Mouse (Mus musculus): ENCODE measurements at regions not wholly inside any gene's neighbourhood (a gene's known extent, or its start where the extent isn't known, plus 50 kb on each side); places are given as distances from the start of the nearest gene placed in this dataset.
A peak's percentile ranks its signal among the peaks of the same experiment; 100 is the strongest.

DNA sequence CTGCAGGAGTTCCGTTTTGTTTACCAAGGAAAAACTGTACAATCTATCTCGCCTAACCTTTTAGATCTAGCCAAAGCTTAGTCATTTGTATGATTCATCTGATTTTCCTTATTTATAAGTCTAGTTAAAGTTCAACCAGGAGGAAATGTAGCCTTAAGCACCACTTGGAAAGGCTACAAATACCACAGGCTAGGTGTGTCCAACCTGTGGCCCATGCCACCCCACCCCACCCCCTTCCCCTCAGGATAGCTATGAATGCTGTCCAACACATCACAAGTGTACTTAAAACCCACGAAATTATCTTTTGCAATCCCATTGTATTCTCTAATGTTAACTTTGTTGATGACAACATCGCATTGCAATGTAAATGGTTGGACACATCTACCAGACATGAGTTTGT, 102.9 kb upstream of the Klf14 start:
- DNase-seq (ENCODE audit: low read depth, low spot score) = no peak

GRCm38 (mm10) chr6:31065419-31065818, 106.5 kb upstream of the Klf14 start:
- no peak for DNase-seq (ENCODE audit: low read depth, low spot score)

DNA sequence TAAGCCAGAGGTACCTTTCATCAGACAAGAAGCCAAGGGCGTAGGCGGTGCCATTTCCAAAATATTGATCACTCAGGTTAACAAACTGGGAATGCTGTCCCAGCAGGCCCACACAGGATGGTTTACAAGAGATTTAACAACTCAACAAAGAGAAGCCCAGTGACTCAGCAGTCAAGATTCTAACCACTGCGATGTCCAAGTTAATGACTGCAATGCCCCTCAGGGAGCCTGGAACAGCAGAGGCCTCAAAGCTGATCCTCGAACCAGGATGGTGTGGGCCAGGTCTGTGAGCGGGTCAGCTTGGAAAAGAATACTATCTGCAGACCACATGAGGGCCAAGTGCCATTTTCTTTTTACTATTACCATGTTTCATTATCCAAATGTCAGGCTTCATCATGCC, 108.0 kb upstream of the Klf14 start:
- no peak for DNase-seq (ENCODE audit: low read depth, low spot score)

DNA sequence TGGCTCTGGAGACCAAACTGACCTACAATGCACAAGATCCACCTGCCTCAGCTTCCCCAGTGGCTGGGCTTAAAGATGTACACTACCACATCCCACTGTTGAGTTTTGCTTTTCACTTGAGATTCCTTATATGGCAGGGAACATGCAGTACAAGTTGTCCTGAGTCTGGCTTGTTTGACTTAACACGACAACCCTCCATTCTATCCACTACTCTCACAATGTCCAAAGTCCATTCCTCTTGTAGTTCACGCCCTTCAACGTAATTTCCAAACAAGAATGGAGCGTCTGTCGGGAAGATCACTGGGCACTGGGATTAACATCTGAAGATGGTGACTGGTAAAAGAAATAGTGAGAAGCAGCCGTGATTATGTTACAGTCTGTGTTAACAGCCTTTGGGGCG, 108.6 kb upstream of the Klf14 start:
- no peak for DNase-seq (ENCODE audit: low read depth, low spot score)

GRCm38 (mm10) chr6:31069243-31069642, 110.4 kb upstream of the Klf14 start:
- DNase-seq (ENCODE audit: low read depth, low spot score) = no peak

DNA sequence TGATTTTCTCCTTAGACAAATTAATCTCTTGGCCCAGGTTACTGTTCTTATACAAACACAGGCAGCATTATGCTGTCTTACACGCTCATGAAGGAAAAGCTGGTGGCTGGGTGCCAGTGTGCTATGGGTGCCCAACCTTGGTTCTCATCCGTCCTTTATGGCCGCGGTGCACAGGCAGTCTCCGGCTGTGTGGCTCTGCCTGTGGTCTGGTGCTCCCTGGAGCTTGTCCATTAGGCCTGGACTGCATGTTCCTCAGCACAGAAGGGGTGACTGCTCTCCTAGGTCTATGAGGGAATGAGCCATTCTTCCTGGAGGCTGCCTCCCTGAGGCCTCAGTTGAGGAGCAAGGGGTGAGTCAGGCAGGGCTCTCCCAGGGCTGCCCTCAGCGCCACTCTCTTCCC, 111.7 kb upstream of the Klf14 start:
- DNase-seq (ENCODE audit: low read depth, low spot score) = no peak

- no peak for DNase-seq (ENCODE audit: low read depth, low spot score)
Measured at GRCm38 (mm10) chr6:31070966-31071365, 112.1 kb upstream of the Klf14 start.

DNA sequence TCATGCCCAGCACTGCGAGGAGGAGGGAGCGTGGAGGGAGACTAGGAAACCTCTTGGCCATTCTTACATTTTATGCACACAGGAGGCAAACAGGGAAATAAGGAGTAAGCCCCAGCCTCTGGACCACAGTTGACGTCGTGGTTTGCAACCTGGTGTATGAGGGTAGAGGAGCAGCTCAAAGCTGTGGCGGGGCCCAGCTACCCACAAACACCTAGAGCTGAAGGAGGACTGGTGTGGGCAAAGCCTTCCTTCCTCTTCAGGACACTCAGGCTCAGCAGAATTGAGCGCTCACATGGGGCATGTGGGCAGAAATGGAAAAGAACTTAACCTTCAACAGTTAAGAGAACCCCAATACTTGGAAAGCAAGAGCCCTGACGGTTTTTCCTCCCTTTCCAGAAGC, 113.2 kb upstream of the Klf14 start:
- DNase-seq (ENCODE audit: low read depth, low spot score) = no peak

GRCm38 (mm10) chr6:31072559-31072958, 113.7 kb upstream of the Klf14 start:
- no peak for DNase-seq (ENCODE audit: low read depth, low spot score)

GRCm38 (mm10) chr6:31073338-31073737, 114.5 kb upstream of the Klf14 start:
- DNase-seq (ENCODE audit: low read depth, low spot score) = no peak

DNA sequence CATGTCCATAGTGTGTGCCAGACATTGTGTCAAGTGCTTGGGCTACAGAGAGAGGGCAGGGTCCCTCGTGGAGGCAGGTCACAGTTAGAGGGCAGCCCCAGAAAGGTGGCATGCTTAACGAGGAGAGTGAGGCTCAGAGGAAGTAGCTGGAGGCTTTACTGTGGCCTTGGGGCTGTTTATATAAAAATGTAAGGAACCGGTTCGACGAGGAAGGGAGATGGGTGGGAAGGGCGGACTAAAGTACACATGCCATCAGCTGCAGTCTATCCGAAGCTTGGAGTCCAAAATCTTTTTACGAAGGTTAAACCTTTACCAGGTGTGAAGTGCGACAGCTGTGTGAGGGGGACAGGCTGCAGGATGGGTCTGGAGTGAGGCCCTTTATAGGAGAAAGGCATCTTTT, 115.5 kb upstream of the Klf14 start:
- DNase-seq (ENCODE audit: low read depth, low spot score) = no peak

DNA sequence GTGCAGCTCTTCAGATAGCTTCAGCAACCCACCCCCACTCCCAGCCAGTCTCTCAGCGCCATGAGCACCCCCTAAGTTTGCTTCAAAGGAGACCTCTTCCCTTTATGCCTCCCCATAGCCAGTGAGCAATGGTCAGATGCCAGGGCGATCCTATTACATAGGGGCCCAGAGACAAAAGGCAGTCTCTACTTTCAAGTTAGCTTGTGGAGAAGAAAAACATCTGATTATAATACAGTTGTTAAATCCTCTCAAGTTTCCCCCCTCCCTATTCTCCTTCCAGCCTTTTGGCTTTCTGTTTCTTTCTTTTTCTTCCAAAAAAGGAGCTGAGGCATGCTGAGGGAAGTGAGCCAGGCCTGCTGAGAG, 116.3 kb upstream of the Klf14 start:
- DNase-seq (ENCODE audit: low read depth, low spot score) = no peak

- DNase-seq (ENCODE audit: low read depth, low spot score) = peak; percentile 64
Measured at GRCm38 (mm10) chr6:31075572-31076477, 116.9 kb upstream of the Klf14 start.

- DNase-seq (ENCODE audit: low read depth, low spot score) = no peak
Measured at GRCm38 (mm10) chr6:31076478-31076834, 117.6 kb upstream of the Klf14 start.

DNA sequence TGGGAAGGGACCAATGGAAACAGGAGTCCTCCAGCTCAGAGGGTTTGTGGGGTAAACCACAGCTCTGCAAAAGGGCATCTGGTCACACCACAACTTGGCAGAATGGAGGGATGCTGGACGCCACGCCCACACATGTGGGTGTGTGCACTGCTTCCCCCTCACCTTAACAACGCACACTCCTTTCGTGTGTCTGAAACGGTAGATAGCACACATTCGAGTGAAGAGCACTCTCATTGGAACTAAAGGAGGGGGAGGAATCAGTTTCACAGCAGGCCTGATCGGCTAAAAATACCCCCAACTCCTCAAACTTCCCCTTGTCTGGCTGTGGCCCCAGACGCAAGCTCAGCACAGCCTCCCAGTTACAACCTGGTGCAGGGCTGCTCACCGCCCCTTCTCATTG, 118.3 kb upstream of the Klf14 start:
- no peak for DNase-seq (ENCODE audit: low read depth, low spot score)

DNA sequence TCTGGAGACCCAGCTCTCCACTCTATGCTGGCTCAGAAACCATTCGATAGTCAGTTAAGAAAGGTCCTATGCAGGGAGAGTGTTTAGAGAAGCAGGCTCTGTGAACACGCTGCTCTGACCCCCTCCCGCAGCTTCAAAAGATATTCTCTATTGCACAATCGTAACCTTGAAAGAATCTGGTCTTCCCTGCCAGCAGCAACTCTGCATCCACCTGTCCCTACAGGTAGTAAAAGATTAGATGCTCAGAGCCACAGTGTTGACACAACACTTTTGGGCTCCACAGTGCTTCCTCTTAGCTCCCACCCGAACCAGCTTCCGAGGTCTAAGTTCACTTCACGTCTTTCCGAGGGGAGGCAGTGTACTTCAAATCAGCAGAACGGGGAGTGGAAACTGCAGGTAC, 118.9 kb upstream of the Klf14 start:
- no peak for DNase-seq (ENCODE audit: low read depth, low spot score)

DNA sequence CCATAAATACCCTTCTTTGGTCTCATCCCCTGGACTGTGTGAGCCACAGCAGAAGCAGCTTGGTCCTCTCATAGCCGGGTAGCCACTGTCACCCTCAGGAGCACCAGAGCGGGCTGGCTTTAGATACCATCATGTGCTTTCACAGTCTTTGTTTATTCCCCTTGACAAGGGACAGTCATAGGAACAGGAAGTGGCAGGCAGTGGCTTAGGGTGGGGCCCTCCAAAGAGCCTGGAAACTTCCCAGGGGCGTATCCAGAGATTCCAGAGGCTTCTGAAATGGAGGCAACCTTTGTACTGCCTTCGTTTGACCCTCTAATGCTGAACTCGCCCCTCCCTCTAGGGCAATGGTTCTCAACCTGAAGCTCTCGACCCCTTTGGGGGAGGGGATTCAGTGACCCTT, 119.5 kb upstream of the Klf14 start:
- DNase-seq (ENCODE audit: low read depth, low spot score) = no peak

DNA sequence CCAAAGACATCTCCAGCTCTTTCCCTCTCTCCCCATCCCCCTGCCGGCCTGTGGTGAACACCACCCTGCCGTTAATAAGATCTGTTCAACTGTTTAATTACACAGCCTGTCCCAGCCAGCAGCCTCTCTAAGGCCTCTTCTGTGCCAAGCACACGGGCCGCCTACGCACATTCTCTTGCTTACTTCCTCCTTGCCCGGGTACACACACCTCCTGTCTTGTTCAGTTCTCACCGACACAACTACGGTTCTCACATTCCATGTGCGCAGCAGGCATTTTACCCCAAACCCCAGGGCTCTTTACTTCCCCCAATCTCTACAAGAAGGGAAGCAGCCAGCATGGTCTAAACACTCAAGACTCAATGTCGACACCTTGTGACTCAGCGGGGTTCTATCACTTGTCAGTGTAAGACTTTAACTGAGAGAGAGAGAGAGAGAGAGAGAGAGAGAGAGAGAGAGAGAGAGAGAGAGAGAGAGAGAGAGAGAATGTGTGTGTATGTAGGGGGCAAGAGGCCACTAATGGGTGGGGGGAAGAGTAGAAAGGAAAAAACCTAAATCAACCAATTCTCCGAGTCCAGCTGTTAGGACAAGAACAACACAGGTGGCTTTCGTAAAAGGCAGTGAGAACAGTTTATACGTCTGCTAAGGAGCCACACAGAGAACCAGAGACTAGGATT, 120.8 kb upstream of the Klf14 start:
- DNase-seq (ENCODE audit: low read depth, low spot score) = no peak

DNA sequence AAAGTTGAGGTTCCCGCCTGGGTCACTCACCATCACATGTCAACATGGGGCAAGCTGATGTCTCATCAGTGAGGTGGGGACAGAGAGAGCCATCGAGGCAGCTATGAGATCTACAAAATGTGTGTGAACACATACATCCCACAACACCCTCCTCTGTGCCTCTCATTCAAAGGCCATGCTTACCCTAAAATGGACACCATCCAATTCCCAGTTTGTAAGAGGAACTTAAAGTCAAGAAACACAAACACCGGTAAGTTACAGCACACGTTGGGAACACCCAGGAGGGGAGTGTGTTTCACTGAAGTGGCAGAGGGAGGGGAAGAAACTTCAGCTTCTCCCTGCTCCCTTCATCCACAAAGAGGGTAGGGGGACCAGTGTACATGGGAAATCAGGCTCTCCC, 121.4 kb upstream of the Klf14 start:
- DNase-seq (ENCODE audit: low read depth, low spot score) = no peak

- DNase-seq (ENCODE audit: low read depth, low spot score) = no peak
Measured at GRCm38 (mm10) chr6:31080691-31081090, 121.8 kb upstream of the Klf14 start.

GRCm38 (mm10) chr6:31081238-31081637, 122.4 kb upstream of the Klf14 start:
- DNase-seq (ENCODE audit: low read depth, low spot score) = no peak

GRCm38 (mm10) chr6:31081988-31082387, 123.1 kb upstream of the Klf14 start:
- no peak for DNase-seq (ENCODE audit: low read depth, low spot score)

Measured in brain, embryonic 18.5 days (tissue).